ENCODE assay signal across 8 mouse cellular contexts in genomic region chr19:6910306-6910705, GRCm38 (mm10). TPM values are rescaled to one million over a fixed set of nuclear protein-coding genes. Genes with fewer than 3 reads are reported as not detected.
DNase-seq lines count a peak whose midpoint lies in the region; ATAC-seq and TF ChIP-seq lines count a peak whose summit lies in the region.
"Not testable (repeated sequence)": the region's sequence is repeated elsewhere in the genome, so short reads cannot be mapped to it uniquely, and the experiment has no call there.

No protein-coding gene starts in this region.

- H3K4me2 ChIP-seq in midbrain, postnatal 0 days (ENCODE audit: low read depth, low read length, poor library complexity, severe bottlenecking): peak overlapping the region; percentile 76
- peak overlapping the region; percentile 63 for H3K4me2 ChIP-seq in stomach, postnatal 0 days (replicated peaks; ENCODE audit: low read depth)

- not testable (repeated sequence) for TF ChIP-seq POLR2A in lung, adult 2 months (IDR thresholded peaks at IDR 0.05; ENCODE audit: borderline replicate concordance, extremely low read depth, low read depth, low read length)

- not testable (repeated sequence) for H3K4me1 ChIP-seq in ES-E14 (ENCODE audit: control insufficient read depth in 2 of 2, insufficient read depth in 2 of 2, low read length in 2 of 2, poor library complexity in 1 of 2); lung, adult 2 months (ENCODE audit: control insufficient read depth, insufficient read depth, low read length); midbrain, postnatal 0 days (ENCODE audit: insufficient read depth, low read length); stomach, postnatal 0 days (replicated peaks; ENCODE audit: control insufficient read depth, insufficient read depth)
- peaks cover 39% of the 10 kb centered on the region for H3K4me1 ChIP-seq in forebrain, embryonic 10.5 days

- H3K27ac ChIP-seq in ES-E14 (ENCODE audit: insufficient read depth, low read depth, low read length, poor library complexity, severe bottlenecking): peak overlapping the region; percentile 93
- H3K27ac ChIP-seq in forebrain, embryonic 10.5 days: peak overlapping the region; percentile 95
- H3K27ac ChIP-seq in midbrain, postnatal 0 days (ENCODE audit: low read depth, low read length): peak overlapping the region; percentile 93
- H3K27ac ChIP-seq in stomach, postnatal 0 days (replicated peaks): peak overlapping the region; percentile 98

- H3K4me3 ChIP-seq in ES-E14 (ENCODE audit: insufficient read depth in 1 of 2, low read depth in 1 of 2, low read length in 2 of 2, poor library complexity in 1 of 2, severe bottlenecking in 1 of 2): peak overlapping the region; percentile 76 to 93
- peak overlapping the region; percentile 81 for H3K4me3 ChIP-seq in forebrain, embryonic 10.5 days
- peak overlapping the region; percentile 95 for H3K4me3 ChIP-seq in lung, adult 2 months (replicated peaks; ENCODE audit: extremely low read depth, low read depth, low read length)
- H3K4me3 ChIP-seq in midbrain, postnatal 0 days (ENCODE audit: low read depth, low read length): peak overlapping the region; percentile 58
- peak overlapping the region; percentile 57 for H3K4me3 ChIP-seq in stomach, postnatal 0 days (ENCODE audit: low read depth, low read length)

- not testable (repeated sequence) for ATAC-seq in midbrain, postnatal 0 days (ENCODE audit: low FRiP score)
- ATAC-seq in stomach, postnatal 0 days (ENCODE audit: low FRiP score, low TSS enrichment): peak; percentile 8; the same call in 1 of the 2 replicates

- H3K9me3 ChIP-seq in ES-E14 (ENCODE audit: control insufficient read depth, insufficient read depth, low read depth, low read length); forebrain, embryonic 10.5 days; midbrain, postnatal 0 days (ENCODE audit: low read length); stomach, postnatal 0 days (ENCODE audit: control insufficient read depth, low read length): not testable (repeated sequence)

- peaks cover 39% of the 10 kb centered on the region for H3K36me3 ChIP-seq in ES-E14 (ENCODE audit: control insufficient read depth, insufficient read depth, low read length, poor library complexity, severe bottlenecking)
- H3K36me3 ChIP-seq in forebrain, embryonic 10.5 days (replicated peaks): peaks cover 61% of the 10 kb centered on the region
- H3K36me3 ChIP-seq in midbrain, postnatal 0 days (ENCODE audit: insufficient read depth, low read length): peaks cover 50% of the 10 kb centered on the region
- H3K36me3 ChIP-seq in stomach, postnatal 0 days (ENCODE audit: control insufficient read depth, insufficient read depth, low read length): peaks cover 22% of the 10 kb centered on the region

- under 1% methylated on average over 30 of the region's 30 CpGs for WGBS in forebrain, embryonic 10.5 days
- WGBS in lung, adult 2 months: under 1% methylated on average over 29 of the region's 30 CpGs
- WGBS in midbrain, postnatal 0 days: under 1% methylated on average over 30 of the region's 30 CpGs
- WGBS in stomach, postnatal 0 days: 1% methylated on average over 25 of the region's 30 CpGs

- TF ChIP-seq CTCF in lung, adult 2 months (IDR thresholded peaks at IDR 0.05; ENCODE audit: insufficient read depth, low read length); midbrain, postnatal 0 days (IDR thresholded peaks at IDR 0.05); stomach, postnatal 0 days (IDR thresholded peaks at IDR 0.05; ENCODE audit: low read depth): not testable (repeated sequence)

- TF ChIP-seq EP300 in stomach, postnatal 0 days (optimal IDR thresholded peaks at IDR 0.05): not testable (repeated sequence)

- in situ Hi-C loops in ES-E14 (cut with MboI; ENCODE audit: low sequenced_read_pairs in 2 of 2, unreplicated experiment in 2 of 2): not testable (repeated sequence)

- peak overlapping the region; percentile 84 for H3K9ac ChIP-seq in ES-E14 (ENCODE audit: insufficient read depth, low read depth, low read length, poor library complexity, severe bottlenecking)
- peak overlapping the region; percentile 50 for H3K9ac ChIP-seq in midbrain, postnatal 0 days (replicated peaks; ENCODE audit: low read length, poor library complexity, severe bottlenecking)
- peak overlapping the region; percentile 64 for H3K9ac ChIP-seq in stomach, postnatal 0 days (ENCODE audit: low read length)

- H3K27me3 ChIP-seq in forebrain, embryonic 10.5 days (ENCODE audit: poor library complexity, severe bottlenecking); midbrain, postnatal 0 days (ENCODE audit: insufficient read depth, low read length); stomach, postnatal 0 days (ENCODE audit: control insufficient read depth, insufficient read depth, low read length): not testable (repeated sequence)

- DNase-seq in ES-E14 (ENCODE audit: low read depth, low spot score); lung, adult 2 months; stomach, postnatal 0 days (ENCODE audit: low spot score): not testable (repeated sequence)
- peak; percentile 59 for DNase-seq in cerebellum, adult 11 months
- DNase-seq in forebrain, embryonic 10.5 days (ENCODE audit: extremely low spot score, low spot score): peak; percentile 55
- DNase-seq in heart, postnatal 4 days: peak; percentile 62
- DNase-seq in kidney, postnatal 25 days: peak; percentile 58 to 84
- DNase-seq in midbrain, postnatal 0 days (ENCODE audit: low spot score): peak; percentile 60

RNA-seq across cellular contexts. Expression of gene Prdx5, which starts 0.4 kb away (rescaled TPM):
- total RNA-seq in ES-E14 (2012; rRNA removed): 51.6 and 59.0 TPM in 2 replicates
- polyA plus RNA-seq in forebrain, embryonic 10.5 days (2016; fragmentation: Nextera tagmentation; extraction: Ambion mirVana): 144 and 154 TPM in 2 replicates
- 100 to 1,000 TPM; 309 to 336 TPM for total RNA-seq in heart, postnatal 4 days (2021)
- 110 and 148 TPM in 2 replicates for polyA plus RNA-seq in lung, adult 2 months (2012; rRNA removed)
- 211 and 223 TPM in 2 replicates for total RNA-seq in midbrain, postnatal 0 days (2014; rRNA removed)
- 491 and 528 TPM in 2 replicates for polyA plus RNA-seq in midbrain, postnatal 0 days (2015; fragmentation: Nextera tagmentation; extraction: Ambion mirVana)
- 537 and 559 TPM in 2 replicates for polyA plus RNA-seq in stomach, postnatal 0 days (2015; fragmentation: Nextera tagmentation; extraction: Ambion mirVana)

RNA-seq across cellular contexts. Expression of gene Trmt112, which starts 0.8 kb away (rescaled TPM):
- 90.7 and 105 TPM in 2 replicates for total RNA-seq in ES-E14 (2012; rRNA removed)
- polyA plus RNA-seq in forebrain, embryonic 10.5 days (2016; fragmentation: Nextera tagmentation; extraction: Ambion mirVana): 155 and 159 TPM in 2 replicates
- total RNA-seq in heart, postnatal 4 days (2021): 10 to 100 TPM; 34.4 to 35.5 TPM
- 115 and 120 TPM in 2 replicates for polyA plus RNA-seq in lung, adult 2 months (2012; rRNA removed)
- 80.6 and 85.4 TPM in 2 replicates for total RNA-seq in midbrain, postnatal 0 days (2014; rRNA removed)
- polyA plus RNA-seq in midbrain, postnatal 0 days (2015; fragmentation: Nextera tagmentation; extraction: Ambion mirVana): 110 and 118 TPM in 2 replicates
- polyA plus RNA-seq in stomach, postnatal 0 days (2015; fragmentation: Nextera tagmentation; extraction: Ambion mirVana): 75.8 and 85.9 TPM in 2 replicates

RNA-seq across cellular contexts. Expression of gene Esrra, which starts 11.3 kb away (rescaled TPM):
- total RNA-seq in ES-E14 (2012; rRNA removed): 23.1 and 30.1 TPM in 2 replicates
- polyA plus RNA-seq in forebrain, embryonic 10.5 days (2016; fragmentation: Nextera tagmentation; extraction: Ambion mirVana): 8.4 and 9.0 TPM in 2 replicates
- total RNA-seq in heart, postnatal 4 days (2021): 100 to 1,000 TPM; 111 to 119 TPM
- polyA plus RNA-seq in lung, adult 2 months (2012; rRNA removed): 42.9 and 43.8 TPM in 2 replicates
- 31.6 and 40.7 TPM in 2 replicates for total RNA-seq in midbrain, postnatal 0 days (2014; rRNA removed)
- polyA plus RNA-seq in midbrain, postnatal 0 days (2015; fragmentation: Nextera tagmentation; extraction: Ambion mirVana): 7.2 and 7.3 TPM in 2 replicates
- 20.4 and 20.8 TPM in 2 replicates for polyA plus RNA-seq in stomach, postnatal 0 days (2015; fragmentation: Nextera tagmentation; extraction: Ambion mirVana)

RNA-seq across cellular contexts. Expression of gene Catsperz, which starts 14.9 kb away (rescaled TPM):
- total RNA-seq in ES-E14 (2012; rRNA removed): 9.4 and 14.9 TPM in 2 replicates
- 0.55 and 0.60 TPM in 2 replicates for polyA plus RNA-seq in forebrain, embryonic 10.5 days (2016; fragmentation: Nextera tagmentation; extraction: Ambion mirVana)
- total RNA-seq in heart, postnatal 4 days (2021): not detected
- polyA plus RNA-seq in lung, adult 2 months (2012; rRNA removed): 0.16 and 0.49 TPM in 2 replicates
- 0.52 and 1.1 TPM in 2 replicates for total RNA-seq in midbrain, postnatal 0 days (2014; rRNA removed)
- 2.1 and 3.0 TPM in 2 replicates for polyA plus RNA-seq in midbrain, postnatal 0 days (2015; fragmentation: Nextera tagmentation; extraction: Ambion mirVana)
- 3.7 and 4.5 TPM in 2 replicates for polyA plus RNA-seq in stomach, postnatal 0 days (2015; fragmentation: Nextera tagmentation; extraction: Ambion mirVana)

RNA-seq across cellular contexts. Expression of gene Kcnk4, which starts 24.0 kb away (rescaled TPM):
- total RNA-seq in ES-E14 (2012; rRNA removed): 2.3 and 4.4 TPM in 2 replicates
- polyA plus RNA-seq in forebrain, embryonic 10.5 days (2016; fragmentation: Nextera tagmentation; extraction: Ambion mirVana): 0.24 TPM in 1 of 2 replicates, not detected in the other
- total RNA-seq in heart, postnatal 4 days (2021): under 1 TPM in 1 of 2 experiments, not detected in 1; 0.56 TPM
- 0.17 TPM in 1 of 2 replicates, not detected in the other for polyA plus RNA-seq in lung, adult 2 months (2012; rRNA removed)
- total RNA-seq in midbrain, postnatal 0 days (2014; rRNA removed): 7.9 and 13.6 TPM in 2 replicates
- 17.8 and 18.0 TPM in 2 replicates for polyA plus RNA-seq in midbrain, postnatal 0 days (2015; fragmentation: Nextera tagmentation; extraction: Ambion mirVana)
- 0.75 and 0.98 TPM in 2 replicates for polyA plus RNA-seq in stomach, postnatal 0 days (2015; fragmentation: Nextera tagmentation; extraction: Ambion mirVana)
